Mouse (Mus musculus) neural tube, embryonic 14.5 days (tissue): ENCODE results near the gene Ttc24. TPM values are rescaled to one million over a fixed set of nuclear protein-coding genes. Genes with fewer than 3 reads are reported as not detected.

Experiments used
- ATAC-seq: fragments of 200-750 bp; cut with Nextera tagmentation; 2 replicates; pipeline ENCODE4 v1.8.0; 2017; ENCODE audit warnings: low read depth, mild to moderate bottlenecking, moderate TSS enrichment, moderate library complexity
- H3K27ac ChIP-seq: fragments of 300-500 bp; sonication (generic); 2 replicates; pipeline ENCODE4 v1.5.1; 2014; ENCODE audit warnings: low read depth, mild to moderate bottlenecking, control low read depth, low read length, moderate library complexity, mixed read lengths
- H3K27me3 ChIP-seq: fragments of 300-500 bp; sonication (generic); 2 replicates; pipeline ENCODE4 v1.6.1; 2014; ENCODE audit warnings: low read length; ENCODE audit not compliant: control insufficient read depth, insufficient read depth
- H3K36me3 ChIP-seq: fragments of 300-500 bp; sonication (generic); 2 replicates; pipeline ENCODE4 v1.6.1; 2014; ENCODE audit warnings: low read length, mixed read lengths; ENCODE audit not compliant: control insufficient read depth, insufficient read depth
- H3K4me1 ChIP-seq: fragments of 300-500 bp; sonication (generic); 2 replicates; pipeline ENCODE4 v1.6.1; 2014; ENCODE audit warnings: low read length; ENCODE audit not compliant: control insufficient read depth, insufficient read depth
- H3K4me2 ChIP-seq: fragments of 300-500 bp; sonication (generic); 2 replicates; pipeline ENCODE4 v1.6.1; 2014; ENCODE audit warnings: mild to moderate bottlenecking, low read depth, low read length, control low read depth
- H3K4me3 ChIP-seq: fragments of 300-500 bp; sonication (generic); 2 replicates; pipeline ENCODE4 v1.5.1; 2014; ENCODE audit warnings: low read depth, low read length, control low read depth, mixed read lengths
- H3K9ac ChIP-seq: fragments of 300-500 bp; sonication (generic); replicated peaks from 2 replicates; pipeline ENCODE4 v1.6.1; 2014; ENCODE audit warnings: low read depth, mild to moderate bottlenecking, control low read depth, low read length, mixed read lengths
- H3K9me3 ChIP-seq: fragments of 300-500 bp; sonication (generic); 2 replicates; pipeline ENCODE4 v1.6.1; 2016; ENCODE audit warnings: low read length; ENCODE audit not compliant: control insufficient read depth
- WGBS: fragments of 180-500 bp; shearing (Covaris S2); extraction: QIAGEN DNeasy Blood & Tissue Kit; methylation state at CpG from one replicate; pipeline ENCODE4 v1.1.7; 2014; 5-methylcytosine and 5-hydroxymethylcytosine counted together
- polyA plus RNA-seq: library from polyadenylated mRNA; unstranded; fragments of >200 nt; fragmentation: Nextera tagmentation; extraction: Ambion mirVana; gene quantifications from 2 replicates; pipeline ENCODE4 v1.2.1, GENCODE M21; 2014

Gene Ttc24
- polyA plus RNA-seq, 1 experiment from 2014 or later, result not detected

DNA sequence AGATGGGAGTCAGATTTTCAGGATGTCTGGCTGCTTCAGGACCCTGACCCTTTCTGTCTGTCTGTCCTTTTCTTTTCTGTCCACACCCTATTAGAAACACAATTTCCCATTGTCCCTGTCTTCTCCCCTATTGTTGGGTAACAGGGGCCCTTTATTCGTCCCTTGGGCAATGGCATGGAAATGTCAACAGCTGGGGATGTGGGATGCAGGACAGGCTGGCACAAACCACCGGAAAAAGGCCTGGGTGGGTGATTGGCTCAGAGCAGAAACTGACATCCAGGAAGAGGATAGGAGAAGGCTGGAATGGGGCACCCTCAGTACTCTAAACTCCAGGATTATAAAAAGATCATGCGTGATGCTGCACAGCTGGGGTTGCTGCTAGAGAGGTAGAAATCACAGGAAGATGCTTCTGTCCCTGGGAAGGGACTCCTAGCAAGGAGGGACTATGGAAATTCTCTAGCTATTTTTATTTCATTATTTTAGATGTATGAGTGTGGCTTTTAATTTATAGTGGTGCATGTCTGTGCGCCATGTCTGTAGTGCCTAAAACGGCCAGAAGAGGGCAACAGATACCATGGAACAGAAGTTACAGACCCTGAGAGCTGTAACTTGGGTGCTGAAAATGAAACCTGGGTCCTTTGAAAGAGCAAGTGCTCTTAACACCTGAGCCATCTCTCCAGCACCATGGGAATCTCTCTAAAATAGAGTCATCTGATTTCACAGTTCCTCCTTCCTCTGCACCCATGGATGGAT is 50.5 kb downstream of the Ttc24 start, which contains the start of gene Hapln2:
Gene Hapln2, minus strand, starts transcription at position 150 of the 753 bp plus-strand sequence.
- 41% methylated on average over 5 of the region's 5 CpGs for WGBS
- ATAC-seq, result no peak
- H3K4me1 ChIP-seq, result peaks cover 7% of the 10 kb centered on the region; the same call in 1 of the 2 replicates
- no peak within 1 kb of the TSS for H3K4me2 ChIP-seq
- no peak within 1 kb of the TSS for H3K9ac ChIP-seq
- H3K4me3 ChIP-seq, result no peak within 1 kb of the TSS
- H3K9me3 ChIP-seq, result no peaks in the 10 kb centered on the region
- no peaks in the 10 kb centered on the region for H3K36me3 ChIP-seq
- peaks cover 34% of the 10 kb centered on the region for H3K27me3 ChIP-seq
- H3K27ac ChIP-seq, result no peak within 1 kb of the TSS

DNA sequence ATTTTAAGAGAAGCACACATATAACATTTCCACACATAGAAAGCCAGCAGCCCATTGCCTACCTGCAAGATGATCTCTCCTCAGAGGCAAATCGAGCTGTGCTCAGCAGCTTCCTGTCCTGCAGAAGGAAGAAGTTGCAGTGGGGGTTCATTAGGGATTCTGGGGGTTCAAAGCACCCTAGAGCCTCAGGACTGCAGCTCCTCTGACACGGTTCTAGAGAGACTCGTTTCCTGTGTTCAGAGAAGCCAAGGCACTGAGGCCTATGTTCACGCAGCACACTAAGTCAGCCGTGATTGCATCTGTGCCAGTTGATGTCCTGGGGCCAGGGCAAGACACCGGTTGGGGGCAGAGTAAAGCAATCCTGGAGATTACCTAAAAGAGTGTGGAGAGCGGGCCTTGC is 51.3 kb downstream of the Ttc24 start:
- H3K4me1 ChIP-seq, result peaks cover 7% of the 10 kb centered on the region; the same call in 1 of the 2 replicates
- H3K27ac ChIP-seq, result no peak overlapping the region
- H3K36me3 ChIP-seq, result no peaks in the 10 kb centered on the region
- no peak overlapping the region for H3K4me3 ChIP-seq
- no peak overlapping the region for H3K9ac ChIP-seq
- no peak overlapping the region for H3K4me2 ChIP-seq
- WGBS, result 63% methylated on average over 7 of the region's 7 CpGs
- peaks cover 41% of the 10 kb centered on the region for H3K27me3 ChIP-seq
- ATAC-seq, result no peak
- no peaks in the 10 kb centered on the region for H3K9me3 ChIP-seq

DNA sequence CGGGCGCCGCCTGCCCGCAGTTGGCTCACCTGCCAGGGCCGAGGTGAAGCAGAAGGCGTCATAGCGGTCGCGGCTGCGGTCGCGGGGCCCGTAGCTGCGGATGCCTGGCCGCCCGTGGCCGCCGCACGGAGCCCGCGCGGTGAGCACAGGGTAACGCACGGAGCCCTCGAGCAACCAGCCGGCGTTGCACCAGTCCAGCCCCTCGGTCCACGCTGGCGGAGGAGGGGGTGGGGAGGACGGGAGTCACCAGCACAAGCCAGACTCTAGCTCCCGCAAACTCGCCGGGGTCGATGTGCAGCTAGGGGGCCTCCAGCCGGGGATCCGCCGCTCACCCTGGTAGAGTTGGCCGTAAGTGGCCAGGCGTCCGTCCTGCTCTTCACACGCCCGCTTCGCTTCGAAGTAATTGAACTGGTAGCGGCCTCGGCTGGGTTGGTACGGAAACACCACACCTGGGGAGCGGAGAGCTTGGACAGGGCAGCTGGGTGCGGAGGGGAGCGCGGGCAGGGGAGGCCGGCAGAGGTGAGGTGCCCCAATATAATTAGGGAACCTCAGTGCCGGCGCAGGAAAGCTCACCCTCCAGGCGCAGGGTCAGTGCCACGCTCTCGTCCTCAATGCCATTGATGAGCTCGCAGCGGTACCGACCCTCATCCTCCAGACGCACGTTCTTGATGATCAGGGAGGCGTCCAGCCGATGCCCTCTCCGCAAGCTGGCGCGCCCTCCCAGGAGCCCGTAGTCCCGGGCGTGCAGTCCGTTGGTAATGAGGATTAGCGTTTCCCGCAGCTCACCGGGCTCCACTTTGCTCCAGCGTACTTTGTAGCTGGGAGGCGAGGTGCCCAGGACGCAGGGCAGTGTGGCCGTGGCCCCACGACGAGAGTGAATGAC is 54.7 kb downstream of the Ttc24 start:
- under 1% methylated on average over 81 of the region's 81 CpGs for WGBS
- Histone ChIP-seq H3K4me3 (peak overlapping the region; percentile 51), H3K4me2 (peak overlapping the region; percentile 93), H3K36me3 (no peaks in the 10 kb centered on the region), H3K9ac (peak overlapping the region; percentile 54), H3K27ac (no peak overlapping the region), H3K9me3 (no peaks in the 10 kb centered on the region), H3K27me3 (peaks cover 53% of the 10 kb centered on the region), H3K4me1 (peaks cover 7% of the 10 kb centered on the region; the same call in 1 of the 2 replicates)
- ATAC-seq, result peak; percentile 80

DNA sequence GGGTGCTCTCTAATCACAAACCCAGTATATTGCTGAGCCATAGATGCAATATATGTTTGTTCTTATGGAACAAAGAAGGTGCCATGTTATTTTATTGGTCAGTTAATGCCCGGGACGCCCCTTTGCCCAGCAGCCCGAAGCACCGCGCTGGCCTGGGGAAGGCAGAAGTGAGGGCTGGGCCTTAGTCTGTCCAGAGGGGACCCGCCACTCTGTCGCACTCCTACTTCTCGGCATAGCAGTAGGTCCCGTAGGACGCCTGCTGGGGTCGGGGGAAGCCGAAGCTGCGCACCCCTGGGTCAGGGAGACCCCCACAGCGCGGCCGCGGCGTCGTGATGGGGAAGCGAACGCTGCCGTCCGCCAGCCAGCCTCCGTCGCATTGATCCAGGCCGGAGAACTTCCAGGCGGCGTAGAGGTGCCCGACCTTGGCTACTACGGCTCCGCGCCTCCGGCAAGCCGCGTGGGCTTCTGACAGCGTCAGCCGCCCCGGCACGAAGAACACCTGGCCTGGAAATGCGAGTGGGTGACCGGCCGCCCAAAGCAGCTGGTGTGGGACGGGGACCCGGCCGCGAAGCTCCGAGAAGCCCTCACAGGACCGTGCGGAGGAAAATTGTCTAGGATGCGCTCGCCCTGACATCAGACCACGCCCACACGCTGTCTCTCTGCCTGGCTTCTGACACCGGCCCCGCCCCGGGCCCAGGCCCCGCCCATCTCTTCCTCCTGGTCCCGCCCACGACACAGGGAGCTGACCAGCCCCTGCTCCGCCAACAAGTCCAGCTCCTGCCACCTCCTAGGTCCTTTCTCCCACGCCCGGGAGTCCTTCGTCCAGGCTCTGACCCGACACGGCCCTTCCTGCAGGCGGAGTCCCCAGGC is 55.5 kb downstream of the Ttc24 start:
- Histone ChIP-seq H3K4me2 (peak overlapping the region; percentile 93), H3K4me3 (peak overlapping the region; percentile 51), H3K27ac (no peak overlapping the region), H3K9ac (peak overlapping the region; percentile 54), H3K4me1 (peaks cover 7% of the 10 kb centered on the region; the same call in 1 of the 2 replicates), H3K36me3 (no peaks in the 10 kb centered on the region), H3K9me3 (no peaks in the 10 kb centered on the region), H3K27me3 (peaks cover 53% of the 10 kb centered on the region)
- 1% methylated on average over 66 of the region's 66 CpGs for WGBS
- ATAC-seq, result peak; percentile 84

Other genes starting within 250 kb of the Ttc24 start
- gene Sh2d2a, start 231.5 kb downstream of the Ttc24 start, polyA plus RNA-seq, result not detected in 2 replicates
- 16.0 and 16.9 TPM in 2 replicates for gene Prcc, start 192.7 kb downstream of the Ttc24 start, polyA plus RNA-seq
- gene Hdgf, start 172.0 kb downstream of the Ttc24 start, polyA plus RNA-seq, result 128 and 151 TPM in 2 replicates
- gene Mrpl24, start 158.8 kb downstream of the Ttc24 start, polyA plus RNA-seq, result 53.5 and 58.9 TPM in 2 replicates
- 16.1 and 23.1 TPM in 2 replicates for gene Isg20l2, start 148.0 kb downstream of the Ttc24 start, polyA plus RNA-seq
- gene Rrnad1, start 147.6 kb downstream of the Ttc24 start, polyA plus RNA-seq, result 19.7 and 20.6 TPM in 2 replicates
- 45.5 and 103 TPM in 2 replicates for gene Crabp2, start 129.6 kb downstream of the Ttc24 start, polyA plus RNA-seq
- gene Nes, start 107.2 kb downstream of the Ttc24 start, polyA plus RNA-seq, result 11.1 and 16.7 TPM in 2 replicates
- 79.5 and 107 TPM in 2 replicates for gene Bcan, start 78.1 kb downstream of the Ttc24 start, polyA plus RNA-seq
- 0.39 and 0.76 TPM in 2 replicates for gene Hapln2, start 50.7 kb downstream of the Ttc24 start, polyA plus RNA-seq
- gene Gpatch4, start 35.2 kb downstream of the Ttc24 start, polyA plus RNA-seq, result 31.2 and 36.5 TPM in 2 replicates
- gene Naxe, start 19.8 kb downstream of the Ttc24 start, polyA plus RNA-seq, result 157 and 167 TPM in 2 replicates
- gene Iqgap3, start 3.7 kb upstream of the Ttc24 start, polyA plus RNA-seq, result 1.2 and 2.5 TPM in 2 replicates
- gene Mef2d, start 64.1 kb upstream of the Ttc24 start, polyA plus RNA-seq, result 19.6 and 20.4 TPM in 2 replicates
- gene Rhbg, start 176.4 kb upstream of the Ttc24 start, polyA plus RNA-seq, result 0.51 and 0.85 TPM in 2 replicates
- gene Gm38392, start 208.9 kb upstream of the Ttc24 start, polyA plus RNA-seq, result 0.72 TPM in 1 of 2 replicates, not detected in the other
- gene Tsacc, start 218.7 kb upstream of the Ttc24 start, polyA plus RNA-seq, result 8.1 and 9.0 TPM in 2 replicates
- gene Cct3, start 218.8 kb upstream of the Ttc24 start, polyA plus RNA-seq, result 427 and 462 TPM in 2 replicates
- gene Glmp, start 246.7 kb upstream of the Ttc24 start, polyA plus RNA-seq, result 65.0 and 76.4 TPM in 2 replicates